8 mouse cellular contexts compared by ENCODE assay signal in the genomic region with DNA sequence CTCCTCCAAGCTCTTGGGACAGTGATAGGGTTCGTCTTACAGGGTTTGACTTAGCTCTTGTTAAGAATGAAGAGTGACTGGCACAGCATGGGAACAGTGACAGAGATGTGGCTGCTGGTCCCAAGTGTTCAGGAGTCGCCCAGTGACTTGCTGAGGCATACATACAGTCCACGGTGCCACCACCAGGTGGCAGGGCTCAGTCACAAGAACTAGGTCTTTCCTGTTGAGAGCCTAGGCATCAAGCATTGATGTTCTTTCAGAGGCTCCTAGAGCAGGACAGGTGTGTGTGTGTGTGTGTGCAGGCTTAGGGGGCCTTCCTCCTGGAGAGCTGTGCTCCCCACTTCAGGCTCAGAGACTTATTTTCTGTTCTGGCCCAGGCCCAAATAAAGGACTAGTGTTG. TPM values are rescaled to one million over a fixed set of nuclear protein-coding genes. Genes with fewer than 3 reads are reported as not detected.
DNase-seq lines count a peak whose midpoint lies in the region; ATAC-seq and TF ChIP-seq lines count a peak whose summit lies in the region.

No protein-coding gene starts in this region.

- intact Hi-C loops in heart, postnatal 36 days (cut with DNase I), result loop anchor here (1.0 to 2.0 kb wide), 2 partner anchors 132 to 188 kb away; a partner anchor contains a TSS

- H3K4me1 ChIP-seq in forebrain, embryonic 12.5 days, result no peaks in the 10 kb centered on the region
- 0 out of 2 replicates have a peak, but pooled peaks cover 4% of the 10 kb centered on the region for H3K4me1 ChIP-seq in lung, adult 2 months (ENCODE audit: control insufficient read depth, insufficient read depth, low read length)

- peaks cover 42% of the 10 kb centered on the region for H3K36me3 ChIP-seq in forebrain, embryonic 12.5 days (replicated peaks)

- no peak for TF ChIP-seq POLR2A in lung, adult 2 months (IDR thresholded peaks at IDR 0.05; ENCODE audit: borderline replicate concordance, extremely low read depth, low read depth, low read length)

- peak; percentile 90 for TF ChIP-seq CTCF in lung, adult 2 months (IDR thresholded peaks at IDR 0.05; ENCODE audit: insufficient read depth, low read length)

- ATAC-seq in cerebellum, adult (ENCODE audit: insufficient number of reproducible peaks, low FRiP score, low TSS enrichment), result 0 out of 2 replicates have a peak, but pooled peaks have one; percentile 64
- ATAC-seq in forebrain, embryonic 12.5 days (ENCODE audit: low FRiP score), result peak; percentile 61; the same call in 1 of the 2 replicates

- no peak overlapping the region for H3K4me2 ChIP-seq in forebrain, embryonic 12.5 days

- WGBS in forebrain, embryonic 12.5 days, result 41% methylated on average over 3 of the region's 3 CpGs
- 23% methylated on average over 3 of the region's 3 CpGs for WGBS in lung, adult 2 months

- no peak overlapping the region for H3K27ac ChIP-seq in forebrain, embryonic 12.5 days

- H3K4me3 ChIP-seq in forebrain, embryonic 12.5 days (replicated peaks), result no peak overlapping the region
- H3K4me3 ChIP-seq in lung, adult 2 months (replicated peaks; ENCODE audit: extremely low read depth, low read depth, low read length), result no peak overlapping the region

- no peaks in the 10 kb centered on the region for H3K9me3 ChIP-seq in forebrain, embryonic 12.5 days

- DNase-seq in ES-CJ7 (ENCODE audit: low read depth, low spot score), result peak; percentile 69
- peak; percentile 76 to 78 for DNase-seq in heart, postnatal 36 days
- peak; percentile 92 for DNase-seq in layer of hippocampus, adult 11-12 months (ENCODE audit: low spot score)
- DNase-seq in lung, adult 2 months, result peak; percentile 71
- peak; percentile 84 for DNase-seq in retina, embryonic 14.5 days (ENCODE audit: low spot score)
- peak; percentile 80 for DNase-seq in thymus, postnatal 14 days

- H3K9ac ChIP-seq in forebrain, embryonic 12.5 days, result no peak overlapping the region

- H3K27me3 ChIP-seq in forebrain, embryonic 12.5 days, result no peaks in the 10 kb centered on the region

RNA-seq across cellular contexts. Expression of a gene that starts 8.0 kb away (rescaled TPM):
- 23.4 and 23.8 TPM in 2 replicates for polyA plus RNA-seq in forebrain, embryonic 12.5 days (2016; fragmentation: Nextera tagmentation; extraction: Ambion mirVana)
- total RNA-seq in heart, postnatal 36 days (2021), result 1 to 10 TPM; 4.1 TPM
- 5.7 and 7.9 TPM in 2 replicates for polyA plus RNA-seq in lung, adult 2 months (2012; rRNA removed)

RNA-seq across cellular contexts. Expression of a gene that starts 40.4 kb away (rescaled TPM):
- polyA plus RNA-seq in forebrain, embryonic 12.5 days (2016; fragmentation: Nextera tagmentation; extraction: Ambion mirVana), result 78.0 and 79.0 TPM in 2 replicates
- 100 to 1,000 TPM; 298 to 524 TPM for total RNA-seq in heart, postnatal 36 days (2021)
- 443 and 458 TPM in 2 replicates for polyA plus RNA-seq in lung, adult 2 months (2012; rRNA removed)
